Mouse (Mus musculus) thymus, postnatal 25 days (tissue): ENCODE data around the gene Sec14l4.

Experiments used
- DNase-seq: peaks from one replicate; pipeline ENCODE4 v3.0.0; 2022

Sec14l4 gene

DNA sequence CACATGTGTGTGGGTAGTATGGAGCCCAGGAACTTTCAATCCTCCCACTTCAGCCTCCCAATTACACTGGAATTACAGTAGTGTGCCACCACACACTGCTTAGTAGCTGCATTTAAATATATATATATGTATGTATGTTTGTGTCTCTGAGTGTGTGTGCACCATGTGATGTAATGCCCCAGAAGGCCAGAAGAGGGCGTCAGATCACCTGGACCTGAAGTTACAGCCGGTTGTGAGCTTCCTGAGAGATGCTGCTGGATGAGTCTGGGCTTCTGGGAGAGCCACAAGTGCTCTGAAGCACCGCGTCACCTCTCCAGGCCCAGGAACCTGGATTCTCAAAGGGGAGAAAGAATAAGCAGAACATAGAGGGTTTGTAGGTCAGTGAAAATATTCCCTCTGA is 1.9 kb upstream of the Sec14l4 start:
- DNase-seq: no peak

- DNase-seq: no peak
Measured at GRCm38 (mm10) chr11:4031961-4032360, 699 bp downstream of the Sec14l4 start.

- DNase-seq: no peak
Measured at GRCm38 (mm10) chr11:4033471-4033870, 2.2 kb downstream of the Sec14l4 start.

GRCm38 (mm10) chr11:4034169-4034568 is 2.9 kb downstream of the Sec14l4 start:
- no peak for DNase-seq

- no peak for DNase-seq
Measured at GRCm38 (mm10) chr11:4035116-4035892, 4.0 kb downstream of the Sec14l4 start.

GRCm38 (mm10) chr11:4035916-4036315 is 4.7 kb downstream of the Sec14l4 start:
- no peak for DNase-seq

DNA sequence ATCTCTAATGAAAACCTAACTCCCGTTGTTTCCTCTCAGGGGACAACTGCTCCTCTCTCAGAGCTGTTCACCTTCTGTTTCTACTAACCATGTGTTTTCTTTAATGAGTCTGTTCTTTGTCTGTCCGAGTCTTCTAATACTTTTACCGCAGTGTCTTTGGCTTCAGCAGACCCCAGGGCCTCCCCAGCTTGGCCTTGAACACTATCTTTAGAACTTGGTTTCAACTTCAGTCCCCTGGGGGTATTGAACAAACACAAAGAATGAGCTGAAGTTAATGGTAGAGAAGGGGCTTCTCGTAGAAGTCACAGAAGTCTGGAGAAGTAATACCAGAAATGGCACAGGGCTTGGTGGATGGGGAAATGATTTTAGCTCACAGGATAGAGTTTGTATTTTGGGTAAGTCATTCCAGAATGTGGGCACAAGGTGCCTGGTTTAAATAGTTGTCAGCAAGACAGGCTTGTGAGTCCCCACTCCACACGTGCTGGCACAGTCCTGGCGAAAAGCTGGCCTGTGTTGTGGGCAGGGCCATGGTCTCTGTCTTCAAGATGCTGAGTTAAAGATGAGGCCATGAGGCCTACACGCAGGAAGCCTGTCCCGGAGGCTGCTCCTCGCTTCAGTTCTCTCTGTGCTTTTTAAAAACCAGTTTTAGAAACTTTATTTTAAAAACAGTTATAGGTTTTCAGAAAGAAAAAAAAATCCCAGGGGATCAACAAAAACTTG is 5.3 kb downstream of the Sec14l4 start:
- DNase-seq: no peak

DNA sequence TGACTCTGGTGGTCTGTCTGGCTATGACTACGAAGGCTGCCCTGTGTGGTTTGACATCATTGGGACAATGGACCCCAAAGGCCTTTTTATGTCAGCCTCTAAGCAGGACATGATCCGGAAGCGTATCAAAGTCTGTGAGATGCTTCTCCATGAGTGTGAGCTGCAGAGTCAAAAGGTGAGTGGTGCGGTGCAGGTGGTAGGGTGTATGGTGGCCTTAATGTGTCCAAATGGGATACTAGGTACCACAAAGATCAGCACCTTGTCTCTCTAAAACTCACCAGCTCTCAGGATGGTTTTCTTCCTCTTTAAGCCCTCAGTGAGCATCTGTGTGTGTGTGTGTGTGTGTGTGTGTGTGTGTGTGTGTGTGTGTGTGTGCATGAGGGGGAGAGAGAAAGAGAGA is 8.7 kb downstream of the Sec14l4 start:
- DNase-seq: no peak

DNA sequence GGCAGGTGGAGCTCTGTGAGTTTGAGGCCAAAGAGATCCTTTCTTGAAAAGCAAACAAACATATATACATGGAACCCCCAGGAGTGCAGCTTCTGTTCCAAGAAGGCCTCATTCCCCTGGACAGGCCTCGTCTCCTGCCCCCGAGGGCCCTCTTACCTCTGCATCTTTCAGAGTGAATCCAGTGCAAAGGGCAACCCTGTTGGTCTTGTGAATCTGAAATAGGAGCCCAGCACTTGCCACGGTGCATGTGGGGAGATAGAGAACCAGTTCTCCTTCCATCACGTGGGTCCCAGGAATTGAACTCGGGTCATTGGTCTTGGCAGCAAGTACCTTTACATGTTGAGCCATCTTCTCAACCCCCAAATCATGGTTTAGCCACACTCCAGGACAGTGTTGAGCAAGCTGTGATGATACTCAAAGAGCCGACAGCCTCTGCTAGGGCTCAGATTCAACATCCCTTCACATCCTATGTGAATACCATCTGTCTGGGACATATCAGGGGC is 9.9 kb downstream of the Sec14l4 start:
- no peak for DNase-seq

DNA sequence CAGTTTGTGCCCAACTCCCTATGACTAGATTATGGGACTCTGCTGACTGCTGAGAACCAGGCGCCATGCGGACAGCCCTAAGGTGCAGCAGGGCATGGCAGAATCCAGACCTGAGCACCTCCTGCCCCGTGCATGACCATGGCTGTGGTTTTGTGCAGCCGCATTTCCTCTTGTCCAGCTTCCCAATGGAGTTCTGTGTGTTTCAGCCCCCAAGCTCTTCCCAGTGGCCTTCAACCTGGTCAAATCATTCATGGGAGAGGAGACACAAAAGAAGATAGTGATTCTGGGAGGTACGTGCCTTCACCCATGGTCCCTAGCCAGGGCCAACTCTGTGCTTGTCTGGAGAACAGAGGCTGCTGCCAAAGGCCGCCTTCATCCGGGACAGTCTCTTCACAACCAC is 11.8 kb downstream of the Sec14l4 start:
- DNase-seq: no peak

- DNase-seq: no peak
Measured at GRCm38 (mm10) chr11:4046526-4046925, 15.3 kb downstream of the Sec14l4 start.

- no peak for DNase-seq
Measured at GRCm38 (mm10) chr11:4047766-4048165, 16.5 kb downstream of the Sec14l4 start.

GRCm38 (mm10) chr11:4048438-4048837 is 17.2 kb downstream of the Sec14l4 start:
- no peak for DNase-seq

DNA sequence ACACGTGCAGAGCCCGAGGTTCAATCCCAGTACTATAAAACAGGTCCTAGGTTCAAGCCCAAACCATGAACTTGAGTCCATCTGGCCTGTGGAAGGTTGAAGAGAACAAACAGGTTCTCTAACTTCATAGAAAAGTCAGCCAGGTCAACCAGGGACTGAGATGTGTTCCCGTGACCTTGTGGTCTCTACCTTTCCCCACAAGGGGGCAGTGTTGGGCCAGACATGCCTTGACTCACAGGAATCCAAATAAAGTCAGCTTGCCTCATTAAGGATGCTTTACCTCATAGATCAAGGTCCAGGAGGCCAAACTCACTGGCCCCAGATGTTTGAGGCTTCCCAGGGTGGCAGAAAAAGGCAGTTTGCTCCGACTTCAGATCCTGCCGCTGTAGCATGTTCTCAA is 22.3 kb downstream of the Sec14l4 start:
- peak; percentile 60 for DNase-seq

DNA sequence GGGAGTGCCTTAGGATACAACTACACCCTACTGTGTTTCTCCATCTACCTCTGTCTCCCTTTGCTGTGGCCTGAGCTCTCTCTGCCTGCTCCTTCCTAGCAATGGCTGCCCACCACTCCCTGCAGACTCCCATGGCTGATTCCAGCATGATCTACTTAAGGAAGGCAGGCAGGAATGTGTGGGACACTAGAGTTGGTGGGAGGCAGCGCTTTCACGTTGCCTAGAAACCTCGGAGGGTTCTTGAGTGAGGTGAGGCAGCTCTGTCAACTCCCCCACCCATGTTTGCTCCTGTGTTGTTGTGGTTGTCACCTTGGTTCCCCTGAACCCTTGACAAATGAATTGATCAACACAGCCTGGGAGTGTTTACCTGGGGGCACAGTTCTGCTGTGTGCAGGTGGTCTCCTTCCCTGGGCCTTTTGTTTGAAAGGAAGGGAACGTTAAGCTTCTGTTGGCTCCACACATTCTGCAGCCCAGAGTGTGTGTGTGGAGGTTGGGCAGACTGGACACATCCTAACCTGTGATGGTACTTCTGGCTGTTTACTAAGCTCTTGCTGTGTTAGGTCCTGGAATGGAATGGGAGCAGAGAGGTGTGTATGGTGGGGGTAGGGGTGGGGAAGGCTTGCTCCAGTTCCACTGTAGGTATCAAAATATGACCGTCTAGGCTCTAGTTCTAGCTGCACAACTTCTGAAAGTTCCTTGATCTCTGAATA is 29.8 kb downstream of the Sec14l4 start:
- no peak for DNase-seq

DNA sequence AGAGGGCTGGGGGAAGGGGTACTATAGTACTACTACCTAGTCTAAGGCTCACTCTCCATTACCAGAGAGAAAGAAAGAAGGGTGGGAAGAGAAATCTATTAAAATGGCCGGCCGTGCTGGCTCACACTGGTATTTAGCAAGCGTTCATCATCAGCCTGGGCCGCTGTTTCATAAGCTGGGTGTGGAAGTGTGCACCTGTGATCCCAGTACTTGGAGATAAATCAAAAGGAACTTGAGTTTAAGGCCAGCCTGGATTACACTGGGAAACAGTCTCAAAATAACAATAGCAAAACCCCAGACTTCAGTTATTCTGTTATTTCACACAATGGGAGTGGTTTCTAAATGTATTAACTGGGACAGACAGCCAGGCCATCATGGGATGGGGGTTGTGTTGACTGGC is 31.3 kb downstream of the Sec14l4 start:
- DNase-seq: no peak

- DNase-seq: no peak
Measured at GRCm38 (mm10) chr11:4062981-4063380, 31.7 kb downstream of the Sec14l4 start.

DNA sequence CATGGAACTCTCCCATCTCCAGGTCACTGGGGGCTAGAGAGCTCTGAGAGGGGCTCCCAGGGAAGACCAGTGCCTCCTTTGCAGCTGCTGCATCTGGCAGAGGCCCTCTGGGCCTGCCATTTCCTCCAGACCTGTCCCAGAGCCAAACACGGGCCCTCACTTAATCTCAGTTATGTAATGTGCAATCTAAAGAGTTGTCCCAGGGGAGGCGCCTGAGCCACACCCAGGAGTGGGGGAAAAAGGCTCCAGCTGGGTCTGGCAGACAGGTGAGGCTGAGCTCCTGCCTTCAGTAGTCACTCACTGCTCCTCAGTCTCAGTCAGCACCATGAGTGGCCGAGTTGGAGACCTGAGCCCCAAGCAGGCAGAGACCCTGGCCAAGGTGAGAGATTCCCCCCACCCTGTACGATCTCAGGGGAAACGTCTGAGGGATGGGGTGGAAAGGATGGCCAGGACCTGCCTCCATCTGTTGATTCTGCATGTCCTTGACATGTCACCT is 33.4 kb downstream of the Sec14l4 start, which contains the start of gene Sec14l3:
Gene Sec14l3, plus strand, starts transcription at position 215 of the 496 bp plus-strand sequence.
- no peak for DNase-seq

GRCm38 (mm10) chr11:4069664-4070063 is 38.4 kb downstream of the Sec14l4 start:
- no peak for DNase-seq

- DNase-seq: peak; percentile 44
Measured at GRCm38 (mm10) chr11:4076633-4077032, 45.4 kb downstream of the Sec14l4 start.

DNA sequence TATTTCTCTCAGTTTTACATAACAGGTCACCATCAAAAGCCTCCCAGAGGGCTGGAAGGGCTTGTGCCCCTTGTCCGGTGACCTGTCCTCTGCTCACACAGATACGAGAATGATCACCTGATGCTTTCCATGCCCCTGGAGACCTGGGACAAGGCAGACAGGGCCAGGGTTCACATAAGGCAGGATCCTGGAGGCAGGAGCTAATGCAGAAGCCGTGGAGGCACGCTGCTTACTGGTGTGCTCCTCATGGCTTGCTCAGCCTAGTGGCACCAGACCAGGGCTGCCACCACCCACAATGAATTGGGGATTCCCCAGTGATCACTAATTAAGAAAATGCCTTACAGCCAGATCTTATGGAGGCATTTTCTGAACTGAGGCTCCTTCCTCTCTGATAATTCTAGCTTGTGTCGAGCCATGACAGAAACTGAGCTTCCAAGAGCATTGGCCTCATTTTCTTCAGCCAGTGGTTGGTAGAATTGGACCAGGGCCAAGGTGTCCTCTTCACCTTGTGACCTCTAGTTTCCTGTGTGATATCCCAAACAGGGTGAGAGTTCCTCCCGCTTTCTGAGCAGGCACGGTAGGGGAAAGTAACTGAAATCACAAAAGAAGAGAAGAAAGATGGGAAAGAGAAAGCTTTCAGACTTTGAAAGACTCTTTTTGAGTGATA is 47.1 kb downstream of the Sec14l4 start:
- no peak for DNase-seq

DNA sequence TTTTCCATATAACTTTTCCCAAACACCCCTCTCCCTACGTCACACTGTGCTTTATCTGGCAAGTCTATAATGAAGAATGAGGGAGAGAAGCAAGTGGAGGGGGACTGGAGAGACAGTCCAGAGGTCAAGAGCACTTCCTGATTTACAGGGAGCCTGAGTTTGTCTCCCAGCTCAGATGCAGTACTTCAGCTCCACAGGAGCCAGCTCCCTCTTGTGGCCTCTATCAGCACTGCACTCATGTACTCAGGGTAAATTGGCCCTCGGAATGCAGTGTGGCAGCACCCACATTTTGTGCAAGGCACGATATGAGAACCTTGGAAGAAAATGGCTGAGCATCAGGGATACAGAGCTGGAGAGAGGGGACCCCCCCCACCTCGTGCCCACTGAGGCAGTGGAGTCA is 49.0 kb downstream of the Sec14l4 start:
- DNase-seq: peak; percentile 40
